Mouse (Mus musculus) CH12.LX (cell line): Measurements from ENCODE around the gene Clcnka. TPM values are rescaled to one million over a fixed set of nuclear protein-coding genes. Genes with fewer than 3 reads are reported as not detected.

Experiments used
- DNase-seq: peaks from one replicate; pipeline ENCODE4 v3.0.0-alpha.2; 2013; ENCODE audit errors: extremely low read depth
- H3K27ac ChIP-seq: 2 replicates; pipeline ENCODE4 v1.5.1; 2012; ENCODE audit warnings: low read depth, mild to moderate bottlenecking, control low read depth, moderate library complexity; ENCODE audit not compliant: insufficient read depth
- H3K27me3 ChIP-seq: replicated peaks from 2 replicates; pipeline ENCODE3; 2012; ENCODE audit warnings: inconsistent platforms
- H3K36me3 ChIP-seq, 2 experiments: replicated peaks in 1 of 2; 2 replicates each; pipeline versions ENCODE3 to v1.6.1; 2012; ENCODE audit warnings: inconsistent platforms in 1 of 2, low read length in 1 of 2, mild to moderate bottlenecking in 1 of 2, mixed read lengths in 1 of 2, moderate library complexity in 1 of 2; ENCODE audit not compliant: control insufficient read depth in 1 of 2, insufficient read depth in 1 of 2
- H3K4me1 ChIP-seq, 2 experiments: 2 replicates each; pipeline ENCODE4 v1.6.1; 2012; ENCODE audit warnings: inconsistent platforms in 1 of 2, moderate library complexity in 1 of 2; ENCODE audit not compliant: insufficient read depth in 2 of 2, control insufficient read depth in 1 of 2
- H3K4me2 ChIP-seq: 2 replicates; pipeline ENCODE4 v1.6.1; 2012; ENCODE audit warnings: low read depth, mild to moderate bottlenecking, control low read depth; ENCODE audit not compliant: poor library complexity, insufficient read depth, severe bottlenecking
- H3K4me3 ChIP-seq, 3 experiments: fragments of 150-350 bp in 1 of 3; sonication (generic) in 1 of 3; replicated peaks in 1 of 3; 2 replicates each; pipeline versions ENCODE3 to v1.5.1; 2011 to 2012; ENCODE audit warnings: low read depth in 2 of 3, low read length in 2 of 3, mild to moderate bottlenecking in 2 of 3, moderate library complexity in 2 of 3, control low read depth in 1 of 3, improper control_type of control experiment in 1 of 3, inconsistent platforms in 1 of 3, mixed read lengths in 1 of 3; ENCODE audit not compliant: poor library complexity in 1 of 3
- H3K79me2 ChIP-seq: replicated peaks from 2 replicates; pipeline ENCODE4 v1.6.1; 2012; ENCODE audit warnings: mild to moderate bottlenecking, moderate library complexity; ENCODE audit not compliant: control insufficient read depth, poor library complexity, insufficient read depth, severe bottlenecking; ENCODE audit errors: extremely low read depth
- H3K9ac ChIP-seq: 2 replicates; pipeline ENCODE4 v1.6.1; 2012; ENCODE audit warnings: low read depth, mild to moderate bottlenecking, control low read depth, moderate library complexity; ENCODE audit not compliant: insufficient read depth
- H3K9me3 ChIP-seq: replicated peaks from 2 replicates; pipeline ENCODE3; 2012; ENCODE audit warnings: low read length, inconsistent platforms, mixed read lengths
- CTCF ChIP-seq, 2 experiments: IDR thresholded peaks in 1 of 2; conservative IDR thresholded peaks in 1 of 2; 2 replicates each; pipeline ENCODE4 v1.5.1; 2011 to 2012; ENCODE audit warnings: low read depth in 2 of 2, low read length in 2 of 2, improper control_type of control experiment in 1 of 2, inconsistent platforms in 1 of 2, mild to moderate bottlenecking in 1 of 2, moderate library complexity in 1 of 2
- EP300 ChIP-seq: IDR thresholded peaks from 2 replicates; pipeline ENCODE4 v1.6.1; 2011; ENCODE audit warnings: low read length, improper control_type of control experiment
- JUN ChIP-seq: IDR thresholded peaks from 2 replicates; pipeline ENCODE4 v1.6.1; 2011; ENCODE audit warnings: low read depth, mild to moderate bottlenecking, low read length, improper control_type of control experiment, moderate library complexity; ENCODE audit not compliant: insufficient read depth
- JUND ChIP-seq: conservative IDR thresholded peaks from 2 replicates; pipeline ENCODE4 v1.6.1; 2011; ENCODE audit warnings: low read depth, low read length, improper control_type of control experiment
- KAT2A ChIP-seq: IDR thresholded peaks from 2 replicates; pipeline ENCODE4 v1.6.1; 2012; ENCODE audit warnings: low read length, improper control_type of control experiment, inconsistent platforms; ENCODE audit not compliant: insufficient replicate concordance
- MAFK ChIP-seq: IDR thresholded peaks from 2 replicates; pipeline ENCODE4 v1.6.1; 2011; ENCODE audit warnings: low read length, improper control_type of control experiment; ENCODE audit not compliant: insufficient replicate concordance
- MYC ChIP-seq: IDR thresholded peaks from 2 replicates; pipeline ENCODE4 v1.6.1; 2011; ENCODE audit warnings: low read depth, mild to moderate bottlenecking, improper control_type of control experiment, low read length
- NELFE ChIP-seq: IDR thresholded peaks from 2 replicates; pipeline ENCODE4 v1.6.1; 2011; ENCODE audit warnings: low read depth, low read length, improper control_type of control experiment
- NRF1 ChIP-seq: IDR thresholded peaks from 2 replicates; pipeline ENCODE4 v1.6.1; 2014; ENCODE audit warnings: low read depth, mild to moderate bottlenecking, inconsistent platforms, low read length, improper control_type of control experiment, moderate library complexity
- POLR2A ChIP-seq: IDR thresholded peaks from 2 replicates; pipeline ENCODE4 v1.6.1; 2011; ENCODE audit warnings: low read depth, mild to moderate bottlenecking, improper control_type of control experiment, low read length
- RAD21 ChIP-seq: IDR thresholded peaks from 2 replicates; pipeline ENCODE4 v1.6.1; 2011; ENCODE audit warnings: low read depth, mild to moderate bottlenecking, low read length, improper control_type of control experiment, moderate library complexity
- TCF12 ChIP-seq: IDR thresholded peaks from 2 replicates; pipeline ENCODE4 v1.6.1; 2014; ENCODE audit warnings: low read depth, mild to moderate bottlenecking, inconsistent platforms, low read length, improper control_type of control experiment
- UBTF ChIP-seq: IDR thresholded peaks from 2 replicates; pipeline ENCODE4 v1.6.1; 2012; ENCODE audit warnings: low read depth, mild to moderate bottlenecking, inconsistent platforms, low read length, improper control_type of control experiment, moderate library complexity
- ZC3H11A ChIP-seq: IDR thresholded peaks from 2 replicates; pipeline ENCODE4 v1.6.1; 2012; ENCODE audit warnings: low read depth, mild to moderate bottlenecking, inconsistent platforms, low read length, improper control_type of control experiment
- ZNF384 ChIP-seq: IDR thresholded peaks from 2 replicates; pipeline ENCODE4 v1.6.1; 2012; ENCODE audit warnings: low read depth, low read length, improper control_type of control experiment, inconsistent platforms
- dilution Hi-C: fragments of 300-500 bp; cut with MboI; formaldehyde crosslinking; loops from 2 replicates; pipeline ENCODE4 v1.14.3; 2020; ENCODE audit warnings: low sequenced_read_pairs; ENCODE audit not compliant: extremely low pct_unique_long_range_greater_than_20kb, extremely low pct_ligation_motif_present
- in situ Hi-C: fragments of 300-500 bp; cut with MboI; formaldehyde crosslinking; loops from 3 replicates; pipeline ENCODE4 v1.14.3; 2019; ENCODE audit warnings: low sequenced_read_pairs, low pct_ligation_motif_present, low pct_unique_long_range_greater_than_20kb, mixed read lengths
- polyA plus RNA-seq: library from polyadenylated mRNA; unstranded; fragments of >175 nt; gene quantifications from 2 replicates; pipeline ENCODE4 v1.2.1, GENCODE M21; 2012; ENCODE audit warnings: low read depth; ENCODE audit not compliant: insufficient read length
- total RNA-seq, 2 experiments: library from RNA; depleted of rRNA; stranded (reverse); fragments of 300-350 nt in 1 of 2; fragments of >200 nt in 1 of 2; gene quantifications; 2 replicates each; pipeline ENCODE4 v1.2.3; 2012 to 2014

The Clcnka gene
- not detected in 2 replicates for total RNA-seq (2012; rRNA removed)
- total RNA-seq (2014; rRNA removed), result not detected in 2 replicates
- not detected in 2 replicates for polyA plus RNA-seq

DNA sequence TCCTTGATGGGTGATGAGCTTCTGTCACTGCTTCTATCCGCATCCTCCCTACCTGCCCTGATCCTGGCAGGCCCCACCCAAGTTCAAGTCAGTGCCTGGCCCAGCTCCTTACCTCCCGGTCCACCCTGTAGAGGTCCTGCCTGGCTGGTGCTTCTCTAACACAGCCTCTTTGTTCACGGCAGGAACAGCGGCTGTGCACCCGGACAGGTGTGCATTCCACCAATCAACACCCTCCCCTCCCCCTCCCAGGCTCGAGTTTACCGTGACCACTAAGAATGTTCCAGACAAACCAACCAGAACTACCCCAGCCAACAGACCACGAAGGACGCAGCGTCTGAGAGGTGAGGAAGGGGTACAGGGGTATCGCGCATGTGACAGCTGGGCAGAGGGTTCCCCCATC is at the start of gene Clcnka:
Gene Clcnka, minus strand, starts transcription at position 180 of the 400 bp plus-strand sequence.
- TF ChIP-seq EP300 (no peak), NELFE (no peak), MYC (no peak), KAT2A (no peak), MAFK (no peak), NRF1 (no peak), ZC3H11A (no peak), RAD21 (no peak), JUN (no peak), JUND (no peak), ZNF384 (no peak), UBTF (no peak)
- dilution Hi-C loops (no loop called here), in situ Hi-C loops (loop anchor here (10.0 kb wide), 1 partner anchor 436 kb away; no protein-coding TSS in a partner anchor)
- H3K9me3 ChIP-seq, result no peaks in the 10 kb centered on the region
- H3K79me2 ChIP-seq, result no peaks in the 10 kb centered on the region
- H3K4me1 ChIP-seq, result no peaks in the 10 kb centered on the region; a peak in 1 of 4 replicates
- H3K4me2 ChIP-seq, result no peak within 1 kb of the TSS
- H3K36me3 ChIP-seq, result no peaks in the 10 kb centered on the region
- DNase-seq, result no peak
- no peak within 1 kb of the TSS for H3K9ac ChIP-seq
- H3K27me3 ChIP-seq, result peaks cover 31% of the 10 kb centered on the region
- no peak within 1 kb of the TSS for H3K4me3 ChIP-seq
- H3K27ac ChIP-seq, result no peak within 1 kb of the TSS

DNA sequence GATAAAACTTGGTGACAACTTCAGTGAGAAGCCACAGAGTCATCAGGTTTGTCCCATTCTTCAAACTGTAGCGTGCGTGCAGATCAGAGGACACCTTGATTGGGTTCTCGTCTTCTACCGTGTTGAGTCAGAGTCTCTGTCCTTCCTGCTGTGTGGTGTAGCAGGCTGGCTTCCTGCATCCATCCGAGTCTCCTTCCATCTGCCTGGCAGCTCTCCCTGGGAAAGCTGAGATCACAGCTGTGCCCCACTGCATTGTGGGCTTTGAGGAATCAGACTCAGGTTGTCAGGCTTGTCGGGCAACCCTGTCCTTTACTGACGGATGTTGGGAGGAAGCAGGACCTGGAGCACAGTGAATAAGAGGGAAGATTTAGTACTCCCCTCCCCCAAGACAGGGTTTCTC is 47.7 kb upstream of the Clcnka start:
- peaks cover 15% of the 10 kb centered on the region for H3K79me2 ChIP-seq
- no peak overlapping the region for H3K4me2 ChIP-seq
- TF ChIP-seq CTCF (conservative IDR thresholded peaks at IDR 0.05 in 1 of 2, IDR thresholded peaks at IDR 0.05 in 1 of 2; ENCODE audit: low read depth in 2 of 2, low read length in 2 of 2) (no peak), NRF1 (no peak), NELFE (no peak), TCF12 (no peak), MYC (no peak), POLR2A (no peak)
- TF ChIP-seq, all 38 proteins: peak for 0
- dilution Hi-C loops, result no loop called here
- Histone ChIP-seq H3K4me1 (peaks cover 9 to 29% of the 10 kb centered on the region in 2 experiments), H3K27me3 (no peaks in the 10 kb centered on the region), H3K9ac (no peak overlapping the region), H3K27ac (no peak overlapping the region), H3K9me3 (no peaks in the 10 kb centered on the region), H3K4me3 (no peak overlapping the region), H3K36me3 (peaks cover 24 to 45% of the 10 kb centered on the region in 2 experiments)
- DNase-seq, result no peak
- in situ Hi-C loops, result loop anchor here (5.0 kb wide), 1 partner anchor 34 kb away; no protein-coding TSS in a partner anchor
